Mouse (Mus musculus): ENCODE measurements around the gene Ppp1r12b. TPM values are rescaled to one million over a fixed set of nuclear protein-coding genes. Genes with fewer than 3 reads are reported as not detected.

Ppp1r12b gene
- polyA plus RNA-seq, 1 experiment from 2014 or later: 5.4 TPM

GRCm38 (mm10) chr1:134817916-134818595 lies 137.7 kb downstream of the Ppp1r12b start:
- Histone ChIP-seq H3K27me3 (replicated peaks; ENCODE audit: insufficient read depth, low read length) (no peaks in the 10 kb centered on the region), H3K36me3 (ENCODE audit: insufficient read depth, low read length) (no peaks in the 10 kb centered on the region), H3K4me3 (ENCODE audit: low read depth, low read length) (no peak overlapping the region), H3K9me3 (ENCODE audit: low read length) (no peaks in the 10 kb centered on the region), H3K4me2 (replicated peaks; ENCODE audit: low read depth, low read length) (no peak overlapping the region), H3K27ac (ENCODE audit: low read length) (no peak overlapping the region), H3K4me1 (ENCODE audit: insufficient read depth, low read depth, low read length) (0 out of 2 replicates have a peak, but pooled peaks cover 5% of the 10 kb centered on the region), H3K9ac (replicated peaks; ENCODE audit: low read depth) (no peak overlapping the region)
- ATAC-seq (no peak), DNase-seq (ENCODE audit: low spot score) (no peak)
- no peak for TF ChIP-seq EP300 (IDR thresholded peaks at IDR 0.05)
- no peak for TF ChIP-seq CTCF (IDR thresholded peaks at IDR 0.05)
- 90% methylated on average over 6 of the region's 6 CpGs for WGBS

- no peak overlapping the region for H3K9ac ChIP-seq (replicated peaks; ENCODE audit: low read depth)
- H3K27ac ChIP-seq (ENCODE audit: low read length): peak overlapping the region; percentile 23; the same call in 1 of the 2 replicates
- ATAC-seq (no peak), DNase-seq (ENCODE audit: low spot score) (no peak)
- H3K4me3 ChIP-seq (ENCODE audit: low read depth, low read length): no peak overlapping the region
- no peak overlapping the region for H3K4me2 ChIP-seq (replicated peaks; ENCODE audit: low read depth, low read length)
- TF ChIP-seq CTCF (IDR thresholded peaks at IDR 0.05): no peak
- no peak for TF ChIP-seq EP300 (IDR thresholded peaks at IDR 0.05)
- H3K27me3 ChIP-seq (replicated peaks; ENCODE audit: insufficient read depth, low read length): no peaks in the 10 kb centered on the region
- no peaks in the 10 kb centered on the region for H3K36me3 ChIP-seq (ENCODE audit: insufficient read depth, low read length)
- no peaks in the 10 kb centered on the region for H3K9me3 ChIP-seq (ENCODE audit: low read length)
- H3K4me1 ChIP-seq (ENCODE audit: insufficient read depth, low read depth, low read length): no peaks in the 10 kb centered on the region
- WGBS: 78% methylated on average over 1 of the region's 1 CpGs
Observed at GRCm38 (mm10) chr1:134817120-134817519, 138.6 kb downstream of the Ppp1r12b start.

DNA sequence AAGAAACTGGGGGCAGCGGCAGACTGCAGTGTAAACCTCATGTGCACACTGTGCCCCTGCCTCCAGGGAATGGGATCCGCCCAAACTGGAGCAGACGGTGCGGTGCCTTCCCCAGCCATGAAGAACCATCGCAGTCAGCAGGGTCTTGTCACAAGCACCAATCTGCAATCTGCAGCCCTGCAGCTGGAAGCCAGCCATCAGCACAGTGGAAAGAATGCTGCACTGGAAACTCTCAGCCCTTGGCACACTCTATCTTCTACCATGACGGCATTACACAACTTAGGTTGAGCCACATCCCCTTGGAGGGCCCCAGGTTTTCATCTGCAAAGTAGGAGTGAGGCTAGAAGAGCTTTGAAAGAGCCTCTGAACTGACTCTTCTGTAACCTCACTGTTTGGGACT lies 139.1 kb downstream of the Ppp1r12b start:
- H3K9ac ChIP-seq (replicated peaks; ENCODE audit: low read depth): no peak overlapping the region
- H3K4me2 ChIP-seq (replicated peaks; ENCODE audit: low read depth, low read length): no peak overlapping the region
- H3K27ac ChIP-seq (ENCODE audit: low read length): peak overlapping the region; percentile 23; the same call in 1 of the 2 replicates
- H3K36me3 ChIP-seq (ENCODE audit: insufficient read depth, low read length): no peaks in the 10 kb centered on the region
- H3K27me3 ChIP-seq (replicated peaks; ENCODE audit: insufficient read depth, low read length): no peaks in the 10 kb centered on the region
- WGBS: 26% methylated on average over 6 of the region's 6 CpGs
- no peak overlapping the region for H3K4me3 ChIP-seq (ENCODE audit: low read depth, low read length)
- no peaks in the 10 kb centered on the region for H3K9me3 ChIP-seq (ENCODE audit: low read length)
- peak; percentile 96 for DNase-seq (ENCODE audit: low spot score)
- peak; percentile 97 for ATAC-seq
- TF ChIP-seq EP300 (IDR thresholded peaks at IDR 0.05): peak; percentile 94
- TF ChIP-seq CTCF (IDR thresholded peaks at IDR 0.05): peak; percentile 45
- no peaks in the 10 kb centered on the region for H3K4me1 ChIP-seq (ENCODE audit: insufficient read depth, low read depth, low read length)

- no peaks in the 10 kb centered on the region for H3K9me3 ChIP-seq (ENCODE audit: low read length)
- no peaks in the 10 kb centered on the region for H3K4me1 ChIP-seq (ENCODE audit: insufficient read depth, low read depth, low read length)
- DNase-seq (ENCODE audit: low spot score) (no peak), ATAC-seq (no peak)
- TF ChIP-seq EP300 (IDR thresholded peaks at IDR 0.05): no peak
- TF ChIP-seq CTCF (IDR thresholded peaks at IDR 0.05): no peak
- no peak overlapping the region for H3K9ac ChIP-seq (replicated peaks; ENCODE audit: low read depth)
- H3K4me3 ChIP-seq (ENCODE audit: low read depth, low read length): no peak overlapping the region
- H3K27me3 ChIP-seq (replicated peaks; ENCODE audit: insufficient read depth, low read length): no peaks in the 10 kb centered on the region
- H3K36me3 ChIP-seq (ENCODE audit: insufficient read depth, low read length): no peaks in the 10 kb centered on the region
- H3K27ac ChIP-seq (ENCODE audit: low read length): no peak overlapping the region
- 56% methylated on average over 3 of the region's 3 CpGs for WGBS
- no peak overlapping the region for H3K4me2 ChIP-seq (replicated peaks; ENCODE audit: low read depth, low read length)
Observed at GRCm38 (mm10) chr1:134815748-134816147, 140.0 kb downstream of the Ppp1r12b start.

DNA sequence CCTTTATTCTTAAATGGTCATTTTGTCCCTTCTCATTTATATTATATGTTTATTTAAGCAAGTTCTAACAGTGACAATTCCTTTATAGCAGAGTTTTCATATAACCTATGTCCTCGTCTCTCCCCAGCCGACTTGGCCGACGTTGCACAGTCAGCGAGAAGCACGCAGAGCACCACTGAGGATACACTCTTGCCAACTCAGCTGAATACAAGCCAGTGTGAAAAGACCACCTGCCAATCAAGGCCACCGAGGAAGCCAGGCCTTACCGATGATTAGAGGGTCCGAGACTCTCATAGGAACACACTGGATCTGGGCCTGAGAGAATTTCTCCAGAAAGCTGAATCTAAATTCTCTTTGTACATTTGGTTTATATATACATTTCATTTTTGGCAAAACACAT lies 150.3 kb downstream of the Ppp1r12b start:
- no peak for DNase-seq (ENCODE audit: low spot score)
- Histone ChIP-seq H3K4me3 (ENCODE audit: low read depth, low read length) (no peak overlapping the region), H3K9me3 (ENCODE audit: low read length) (no peaks in the 10 kb centered on the region), H3K27me3 (replicated peaks; ENCODE audit: insufficient read depth, low read length) (no peaks in the 10 kb centered on the region), H3K36me3 (ENCODE audit: insufficient read depth, low read length) (no peaks in the 10 kb centered on the region), H3K27ac (ENCODE audit: low read length) (0 out of 2 replicates have a peak overlapping the region, but pooled peaks have one; percentile 95), H3K4me2 (replicated peaks; ENCODE audit: low read depth, low read length) (no peak overlapping the region), H3K4me1 (ENCODE audit: insufficient read depth, low read depth, low read length) (peaks cover 12% of the 10 kb centered on the region), H3K9ac (replicated peaks; ENCODE audit: low read depth) (no peak overlapping the region)
- 58% methylated on average over 9 of the region's 9 CpGs for WGBS
- ATAC-seq: no peak
- TF ChIP-seq EP300 (IDR thresholded peaks at IDR 0.05): no peak
- TF ChIP-seq CTCF (IDR thresholded peaks at IDR 0.05): no peak

GRCm38 (mm10) chr1:134804373-134804772 lies 151.4 kb downstream of the Ppp1r12b start:
- DNase-seq (ENCODE audit: low spot score) (peak; percentile 72), ATAC-seq (peak; percentile 49)
- peaks cover 12% of the 10 kb centered on the region for H3K4me1 ChIP-seq (ENCODE audit: insufficient read depth, low read depth, low read length)
- H3K4me3 ChIP-seq (ENCODE audit: low read depth, low read length): no peak overlapping the region
- TF ChIP-seq EP300 (IDR thresholded peaks at IDR 0.05) (no peak), CTCF (IDR thresholded peaks at IDR 0.05) (no peak)
- peak overlapping the region; percentile 52 for H3K4me2 ChIP-seq (replicated peaks; ENCODE audit: low read depth, low read length)
- no peaks in the 10 kb centered on the region for H3K9me3 ChIP-seq (ENCODE audit: low read length)
- no peaks in the 10 kb centered on the region for H3K36me3 ChIP-seq (ENCODE audit: insufficient read depth, low read length)
- H3K27ac ChIP-seq (ENCODE audit: low read length): peak overlapping the region; percentile 95
- H3K9ac ChIP-seq (replicated peaks; ENCODE audit: low read depth): no peak overlapping the region
- 14% methylated on average over 5 of the region's 5 CpGs for WGBS
- no peaks in the 10 kb centered on the region for H3K27me3 ChIP-seq (replicated peaks; ENCODE audit: insufficient read depth, low read length)
